Mouse (Mus musculus): ENCODE measurements at regions not wholly inside any gene's neighbourhood (a gene's known extent, or its start where the extent isn't known, plus 50 kb on each side); places are given as distances from the start of the nearest gene placed in this dataset.

GRCm38 (mm10) chr6:31168730-31169129 lies 209.9 kb upstream of the Klf14 start:
- no peak for DNase-seq

- DNase-seq = no peak
Observed at GRCm38 (mm10) chr6:31169343-31169742, 210.5 kb upstream of the Klf14 start.

DNA sequence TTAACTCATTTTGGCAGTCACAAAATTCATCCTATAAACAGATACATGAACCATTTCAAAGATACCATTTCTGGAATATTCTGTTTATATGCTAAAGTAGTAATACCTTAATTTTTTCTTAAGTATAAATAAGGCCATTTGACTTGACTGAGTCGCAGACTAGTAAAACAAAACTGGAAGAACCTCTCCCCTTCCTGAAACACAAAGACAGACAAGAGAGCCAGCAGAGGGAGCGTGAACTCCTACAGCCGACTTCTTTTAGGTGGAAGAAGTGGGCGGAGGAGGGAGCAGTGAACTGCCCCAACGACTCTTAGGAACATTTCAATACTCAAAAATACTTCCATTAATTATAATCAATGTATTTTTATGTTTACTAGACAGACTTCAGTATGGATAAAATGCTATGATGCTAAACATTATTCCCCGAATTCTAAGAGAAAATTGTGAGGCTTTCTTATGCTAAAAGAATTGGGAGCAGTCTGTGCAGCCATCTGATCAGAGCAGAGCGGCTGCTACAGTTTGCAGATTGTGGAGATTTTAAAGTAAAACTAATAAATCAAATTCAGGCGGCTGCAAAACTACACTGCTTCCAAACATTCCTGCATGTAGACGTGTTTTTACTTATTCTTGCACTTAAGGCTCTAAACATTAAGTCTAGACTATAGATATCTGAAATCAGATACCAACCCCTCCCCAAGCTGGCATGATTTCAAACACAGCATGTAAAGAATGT lies 211.2 kb upstream of the Klf14 start:
- no peak for DNase-seq

GRCm38 (mm10) chr6:31171831-31172569 lies 213.1 kb upstream of the Klf14 start:
- no peak for DNase-seq

DNA sequence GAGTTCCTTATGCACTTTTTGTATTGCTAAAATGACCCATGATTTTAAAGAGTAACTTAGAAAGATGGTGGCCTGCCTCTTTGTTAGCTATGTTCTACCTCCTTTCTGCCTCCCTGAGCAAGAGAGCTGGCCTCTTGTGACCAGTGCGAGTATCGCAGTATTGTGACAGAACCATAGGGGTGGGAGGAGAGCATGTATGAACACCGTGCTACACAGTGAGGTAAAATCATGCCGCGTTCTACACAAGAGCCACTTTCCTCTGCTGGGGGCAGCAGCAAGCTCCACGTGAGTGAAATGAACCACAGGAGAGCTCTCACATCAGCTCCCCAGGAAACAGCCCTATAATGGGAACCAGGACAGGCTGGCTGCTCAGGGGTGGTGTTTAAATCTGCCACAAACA lies 216.9 kb upstream of the Klf14 start:
- DNase-seq = no peak

- DNase-seq = peak in 1 of 2 experiments; percentile 52
Observed at GRCm38 (mm10) chr6:31176368-31176767, 217.5 kb upstream of the Klf14 start.

GRCm38 (mm10) chr6:31176831-31177230 lies 218.0 kb upstream of the Klf14 start:
- no peak for DNase-seq

DNA sequence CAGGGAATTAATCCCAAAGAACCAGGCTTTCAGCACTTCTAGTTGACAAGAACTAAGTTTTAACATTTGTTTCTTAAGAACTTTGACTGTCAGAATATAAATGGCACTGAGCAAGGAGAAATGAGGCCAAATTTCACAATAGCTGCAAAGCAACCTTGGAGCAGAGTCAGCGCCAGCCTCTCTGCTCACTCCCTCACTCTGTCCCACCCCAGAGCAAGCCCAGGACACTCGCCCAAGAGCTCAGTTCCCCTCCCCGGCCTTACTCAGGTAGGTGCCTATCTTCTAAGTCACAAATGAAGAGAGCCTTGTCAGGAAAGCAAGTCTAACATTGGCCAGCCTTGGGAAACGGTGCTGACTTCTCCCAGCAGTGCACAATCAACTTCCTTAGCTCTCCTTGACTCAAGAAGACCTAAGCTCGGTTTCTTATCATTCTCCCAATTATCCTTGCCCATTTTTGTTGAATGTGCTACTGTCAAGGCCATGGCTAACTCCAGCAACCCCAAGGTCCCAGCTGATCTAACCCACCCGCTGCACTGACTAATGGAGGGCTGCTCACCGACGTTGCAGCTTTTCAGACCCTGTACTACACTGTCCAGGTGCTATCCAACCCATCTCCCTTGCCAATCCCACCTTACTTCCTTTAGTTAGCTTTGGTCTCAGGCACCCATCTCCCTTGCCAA lies 219.5 kb upstream of the Klf14 start:
- no peak for DNase-seq

DNA sequence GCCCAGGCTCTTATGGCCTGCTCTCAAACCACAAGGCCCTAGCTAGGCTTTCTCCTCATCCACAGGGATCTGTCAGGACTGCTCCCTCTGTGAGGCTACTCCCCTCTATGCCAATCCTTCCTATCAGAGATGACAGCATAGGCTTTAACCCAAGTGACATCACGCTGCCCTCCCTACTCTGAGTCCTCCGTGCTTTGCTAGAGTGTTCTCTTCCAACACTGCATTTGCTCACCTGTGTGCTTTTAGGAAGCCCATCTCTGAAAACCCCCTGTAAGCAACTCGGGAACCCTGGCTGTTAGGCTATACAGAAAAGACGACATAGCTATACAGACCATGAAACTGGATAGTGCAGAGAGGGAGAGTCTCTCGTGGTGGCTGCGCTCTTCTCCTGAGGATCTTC lies 216.3 kb upstream of the Mkln1 start:
- DNase-seq = no peak

DNA sequence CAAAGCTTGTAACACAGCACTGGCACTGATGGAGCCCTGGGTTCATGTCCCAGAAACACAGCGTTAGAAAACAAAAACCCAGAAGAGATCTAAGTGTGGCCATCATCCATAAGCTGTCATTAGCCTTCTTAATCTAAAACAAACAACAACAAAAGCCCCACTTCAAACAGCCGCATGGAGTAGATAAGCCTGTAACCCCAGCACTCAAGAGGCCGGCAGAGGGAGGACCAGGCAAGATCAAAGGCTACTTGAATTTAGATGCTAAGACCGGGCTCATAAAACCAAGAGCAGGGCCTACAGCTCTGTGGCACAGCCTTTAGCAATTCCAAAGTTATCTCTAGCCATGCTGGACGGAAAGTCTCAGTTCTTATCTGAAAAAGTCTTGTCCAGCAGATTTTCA lies 215.4 kb upstream of the Mkln1 start:
- no peak for DNase-seq

GRCm38 (mm10) chr6:31184554-31184953 lies 214.0 kb upstream of the Mkln1 start:
- DNase-seq = no peak

GRCm38 (mm10) chr6:31185151-31185550 lies 213.4 kb upstream of the Mkln1 start:
- no peak for DNase-seq

DNA sequence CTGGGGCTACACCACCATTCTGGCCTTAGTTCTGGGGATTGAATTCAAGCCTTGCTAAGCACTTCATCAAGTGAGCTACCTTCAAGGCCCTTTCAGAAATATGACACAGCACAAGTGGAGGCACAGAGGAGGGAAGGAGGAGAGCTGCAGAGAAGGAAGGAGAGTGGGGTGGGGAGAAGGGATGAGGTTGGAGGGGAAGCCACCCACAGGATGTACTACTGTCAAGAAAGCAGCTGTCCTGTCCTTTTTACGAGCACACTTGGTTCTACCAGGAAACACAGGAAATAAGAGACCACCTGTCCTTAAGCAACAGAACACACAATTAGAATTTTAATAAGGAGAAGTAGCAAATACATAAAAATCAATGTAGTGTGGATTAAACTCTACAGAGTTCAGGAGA lies 210.5 kb upstream of the Mkln1 start:
- no peak for DNase-seq

GRCm38 (mm10) chr6:31189060-31189459 lies 209.5 kb upstream of the Mkln1 start:
- DNase-seq = peak; percentile 26 to 34

GRCm38 (mm10) chr6:31190070-31190469 lies 208.5 kb upstream of the Mkln1 start:
- no peak for DNase-seq

DNA sequence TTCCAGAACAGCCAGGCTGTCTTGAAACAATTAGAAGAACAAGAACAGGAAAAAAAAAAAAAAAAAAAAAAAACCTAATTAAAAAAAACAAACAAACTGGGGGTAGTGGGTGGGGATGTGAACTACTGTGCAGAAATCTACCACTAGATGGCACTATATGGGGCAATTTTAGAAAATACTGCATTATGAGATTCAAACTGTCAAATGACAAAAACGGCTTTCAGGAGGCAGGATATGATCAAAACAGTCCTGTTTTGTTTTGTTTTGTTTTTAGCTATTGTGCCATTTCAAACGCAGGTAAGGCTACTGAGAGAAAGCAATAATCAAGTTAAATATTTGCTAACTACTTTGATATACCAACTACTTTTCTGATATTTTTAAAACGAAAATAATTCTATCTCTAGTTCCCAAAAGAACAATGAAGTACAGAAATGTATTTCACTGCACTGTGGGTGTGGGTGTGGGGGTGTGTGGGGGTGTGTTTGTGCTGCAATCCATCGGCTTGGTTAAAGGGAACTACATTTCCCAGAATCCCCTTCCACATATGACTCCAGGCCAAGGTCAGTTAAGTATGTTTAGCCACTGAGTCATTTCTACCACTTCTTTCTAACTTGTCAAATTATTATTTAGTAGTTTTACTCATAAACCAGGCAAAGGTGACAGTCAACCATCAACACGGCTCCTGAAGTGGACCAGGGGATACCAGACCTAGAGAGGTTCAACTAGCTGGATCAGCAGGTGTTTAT lies 207.7 kb upstream of the Mkln1 start:
- no peak for DNase-seq

- peak in 1 of 2 experiments; percentile 30 for DNase-seq
Observed at GRCm38 (mm10) chr6:31191577-31191976, 207.0 kb upstream of the Mkln1 start.

DNA sequence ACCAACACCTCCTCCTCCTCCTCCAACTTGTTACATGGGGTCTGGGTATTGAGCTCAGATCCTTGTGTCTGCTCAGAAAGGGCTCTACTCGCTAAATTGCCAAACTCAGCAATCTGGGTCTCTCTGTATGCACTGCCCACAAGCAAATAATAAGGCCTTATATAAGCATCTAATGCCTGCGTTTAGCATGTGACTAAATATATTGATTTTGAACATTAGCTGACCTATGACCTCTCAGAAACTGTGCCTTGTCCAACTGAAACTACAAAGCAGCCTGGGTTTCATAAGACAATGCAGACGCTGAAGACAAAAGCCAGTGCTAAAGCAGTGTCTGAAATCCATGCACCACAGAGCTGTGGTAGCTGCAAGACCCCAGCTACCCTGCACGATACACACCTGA lies 206.3 kb upstream of the Mkln1 start:
- no peak for DNase-seq

DNA sequence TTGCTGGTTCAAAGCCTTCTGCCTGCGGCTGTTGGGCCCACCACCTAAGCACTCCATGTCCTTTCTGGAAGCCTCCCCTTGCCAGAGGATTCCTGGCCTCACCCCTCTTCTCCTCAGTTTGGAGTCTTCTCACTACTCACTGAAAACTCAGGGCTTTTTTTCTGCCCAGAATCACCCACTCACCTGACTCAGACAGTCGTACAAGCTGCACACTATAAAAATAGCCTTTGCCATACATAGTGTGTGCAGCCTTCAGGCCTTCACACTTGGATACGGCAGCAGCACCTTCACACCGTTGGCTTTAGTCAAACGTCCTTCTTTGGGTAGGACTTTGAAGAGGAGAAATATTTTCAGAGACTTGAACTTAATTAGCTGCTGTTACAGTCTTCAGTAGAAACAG lies 205.3 kb upstream of the Mkln1 start:
- DNase-seq = no peak

- peak; percentile 37 to 41 for DNase-seq
Observed at GRCm38 (mm10) chr6:31197631-31198338, 200.8 kb upstream of the Mkln1 start.

- no peak for DNase-seq
Observed at GRCm38 (mm10) chr6:31198340-31198739, 200.2 kb upstream of the Mkln1 start.

DNA sequence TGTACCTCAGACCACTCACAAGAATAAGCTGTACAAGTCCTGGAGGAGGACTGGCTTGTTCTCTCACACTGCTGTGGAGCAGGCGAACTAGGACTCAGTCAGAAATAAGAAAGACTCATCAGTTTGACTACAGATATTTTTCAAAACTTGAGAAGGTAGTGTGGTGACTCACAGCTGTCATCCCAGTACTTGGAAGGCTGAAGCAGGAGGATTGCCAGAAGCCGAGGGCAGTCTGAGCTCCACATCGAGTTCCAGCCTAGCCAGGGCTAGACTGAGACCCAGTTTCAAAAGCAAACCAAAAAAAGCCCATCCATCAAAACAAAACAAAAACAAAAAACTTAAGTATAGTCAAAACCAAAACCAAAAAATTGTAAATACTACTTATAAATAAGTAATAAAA lies 197.8 kb upstream of the Mkln1 start:
- no peak for DNase-seq
